Mouse (Mus musculus): ENCODE results near the gene Pcca.
"Not testable (repeated sequence)": the region's sequence is repeated elsewhere in the genome, so short reads cannot be mapped to it uniquely, and the experiment has no call there.

The Pcca gene

GRCm38 (mm10) chr14:122557353-122557752 is 23.2 kb downstream of the Pcca start:
- DNase-seq (ENCODE audit: low read depth in 2 of 2, low spot score in 2 of 2), result peak; percentile 37 to 39

- DNase-seq (ENCODE audit: low read depth in 2 of 2, low spot score in 2 of 2), result not testable (repeated sequence)
Observed at GRCm38 (mm10) chr14:122560893-122561452, 26.8 kb downstream of the Pcca start.

- DNase-seq (ENCODE audit: low read depth in 2 of 2, low spot score in 2 of 2), result no peak
Observed at GRCm38 (mm10) chr14:122570862-122571261, 36.7 kb downstream of the Pcca start.

GRCm38 (mm10) chr14:122574064-122574751 is 40.1 kb downstream of the Pcca start:
- DNase-seq (ENCODE audit: low read depth in 2 of 2, low spot score in 2 of 2), result no peak

GRCm38 (mm10) chr14:122577816-122578215 is 43.7 kb downstream of the Pcca start:
- DNase-seq (ENCODE audit: low read depth in 2 of 2, low spot score in 2 of 2), result no peak

GRCm38 (mm10) chr14:122582057-122582456 is 47.9 kb downstream of the Pcca start:
- DNase-seq (ENCODE audit: low read depth in 2 of 2, low spot score in 2 of 2), result no peak

- no peak for DNase-seq (ENCODE audit: low read depth in 2 of 2, low spot score in 2 of 2)
Observed at GRCm38 (mm10) chr14:122582491-122583077, 48.5 kb downstream of the Pcca start.

- DNase-seq (ENCODE audit: low read depth in 2 of 2, low spot score in 2 of 2), result not testable (repeated sequence)
Observed at GRCm38 (mm10) chr14:122584087-122584486, 50.0 kb downstream of the Pcca start.

GRCm38 (mm10) chr14:122586942-122587341 is 52.8 kb downstream of the Pcca start:
- DNase-seq (ENCODE audit: low read depth in 2 of 2, low spot score in 2 of 2), result no peak

- DNase-seq (ENCODE audit: low read depth in 2 of 2, low spot score in 2 of 2), result no peak
Observed at GRCm38 (mm10) chr14:122597534-122597933, 63.4 kb downstream of the Pcca start.

GRCm38 (mm10) chr14:122598802-122599201 is 64.7 kb downstream of the Pcca start:
- no peak for DNase-seq (ENCODE audit: low read depth in 2 of 2, low spot score in 2 of 2)

- DNase-seq (ENCODE audit: low read depth in 2 of 2, low spot score in 2 of 2), result no peak
Observed at GRCm38 (mm10) chr14:122599839-122600238, 65.7 kb downstream of the Pcca start.

- DNase-seq (ENCODE audit: low read depth in 2 of 2, low spot score in 2 of 2), result no peak
Observed at GRCm38 (mm10) chr14:122602701-122603100, 68.6 kb downstream of the Pcca start.

GRCm38 (mm10) chr14:122606499-122606898 is 72.4 kb downstream of the Pcca start:
- DNase-seq (ENCODE audit: low read depth in 2 of 2, low spot score in 2 of 2), result no peak

GRCm38 (mm10) chr14:122607456-122607855 is 73.3 kb downstream of the Pcca start:
- DNase-seq (ENCODE audit: low read depth in 2 of 2, low spot score in 2 of 2), result no peak

- no peak for DNase-seq (ENCODE audit: low read depth in 2 of 2, low spot score in 2 of 2)
Observed at GRCm38 (mm10) chr14:122608323-122608722, 74.2 kb downstream of the Pcca start.

- DNase-seq (ENCODE audit: low read depth in 2 of 2, low spot score in 2 of 2), result no peak
Observed at GRCm38 (mm10) chr14:122611035-122611434, 76.9 kb downstream of the Pcca start.

GRCm38 (mm10) chr14:122612317-122612716 is 78.2 kb downstream of the Pcca start:
- no peak for DNase-seq (ENCODE audit: low read depth in 2 of 2, low spot score in 2 of 2)

- no peak for DNase-seq (ENCODE audit: low read depth in 2 of 2, low spot score in 2 of 2)
Observed at GRCm38 (mm10) chr14:122617656-122618055, 83.5 kb downstream of the Pcca start.

- no peak for DNase-seq (ENCODE audit: low read depth in 2 of 2, low spot score in 2 of 2)
Observed at GRCm38 (mm10) chr14:122633416-122633815, 99.3 kb downstream of the Pcca start.

- no peak for DNase-seq (ENCODE audit: low read depth in 2 of 2, low spot score in 2 of 2)
Observed at GRCm38 (mm10) chr14:122636601-122637000, 102.5 kb downstream of the Pcca start.

- DNase-seq (ENCODE audit: low read depth in 2 of 2, low spot score in 2 of 2), result no peak
Observed at GRCm38 (mm10) chr14:122637798-122638555, 103.9 kb downstream of the Pcca start.

Measured in CD8-positive naive resting alpha-beta T cell, adult 2 months (primary cell).